Mouse (Mus musculus) lung, adult 2 months (tissue): ENCODE results near the gene Cul3.

Experiments
- CTCF ChIP-seq: fragments of 200-500 bp; IDR thresholded peaks from 2 replicates; pipeline ENCODE4 v1.5.1; 2011; ENCODE audit warnings: mild to moderate bottlenecking, low read length, control low read depth; ENCODE audit not compliant: insufficient read depth
- POLR2A ChIP-seq: fragments of 200-500 bp; IDR thresholded peaks from 2 replicates; pipeline ENCODE4 v1.6.1; 2011; ENCODE audit warnings: low read depth, mild to moderate bottlenecking, control low read depth, low read length, borderline replicate concordance; ENCODE audit errors: extremely low read depth

GRCm38 (mm10) chr1:80247131-80247530 is 93.1 kb downstream of the Cul3 start:
- TF ChIP-seq CTCF, result no peak
- no peak for TF ChIP-seq POLR2A
